Mouse (Mus musculus): ENCODE data around the gene Tmem174. TPM values are rescaled to one million over a fixed set of nuclear protein-coding genes. Genes with fewer than 3 reads are reported as not detected.

Gene Tmem174
- total RNA-seq, 2 experiments from 2014 or later, result not detected

DNA sequence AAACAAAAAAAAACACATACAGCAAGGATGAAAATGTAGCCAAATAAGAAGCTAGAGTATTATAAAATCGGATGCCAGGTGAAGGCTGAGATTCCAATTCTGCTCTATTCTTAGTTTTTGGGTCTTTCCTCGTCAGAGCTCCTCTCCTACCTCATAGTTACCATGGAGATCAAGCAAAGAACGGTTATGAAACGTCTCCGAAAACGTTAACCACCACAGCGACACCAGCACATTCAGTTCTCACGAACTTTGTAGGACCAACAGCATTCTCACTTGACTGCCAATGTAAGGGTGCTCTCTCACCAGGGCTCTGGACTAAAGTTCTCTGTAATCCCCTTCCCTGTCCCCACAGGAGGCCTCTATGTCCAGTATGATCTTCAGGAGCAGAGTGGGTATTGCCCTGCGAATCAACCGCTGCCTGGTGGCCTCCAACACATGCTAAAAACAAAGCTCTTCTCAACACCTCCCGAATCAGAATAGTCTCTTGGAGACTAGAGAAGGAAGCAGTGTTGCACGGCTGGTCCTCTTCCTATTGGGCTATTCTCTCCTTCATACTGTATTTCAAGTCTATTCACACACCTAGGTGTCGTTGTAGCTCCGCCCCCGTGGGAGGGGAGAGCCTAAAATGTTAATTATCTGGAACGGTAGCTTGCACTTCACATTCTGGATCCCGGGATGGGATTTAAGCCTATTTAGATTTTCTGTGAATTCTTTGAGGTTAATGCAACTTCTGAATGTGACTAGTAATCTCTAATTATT, 50.2 kb downstream of the Tmem174 start:
- no peak for DNase-seq (ENCODE audit: extremely low spot score in 1 of 2, low spot score in 1 of 2)

Other genes starting within 250 kb of the Tmem174 start
- gene Gm10320, start 145.4 kb downstream of the Tmem174 start, total RNA-seq (2021), result not detected
- gene Tmem171, start 57.4 kb upstream of the Tmem174 start, total RNA-seq (2021), result under 1 TPM; 0.42 to 0.54 TPM
- gene Fcho2, start 178.0 kb upstream of the Tmem174 start, total RNA-seq (2021), result 10 to 100 TPM; 33.7 to 39.7 TPM